Mouse (Mus musculus) forebrain, postnatal 0 days (tissue): ENCODE data around the gene 4930432M17Rik. TPM values are rescaled to one million over a fixed set of nuclear protein-coding genes. Genes with fewer than 3 reads are reported as not detected.
A peak's percentile ranks its signal among the peaks of the same experiment; 100 is the strongest.

Experiments used
- ATAC-seq: fragments of 200-750 bp; cut with Nextera tagmentation; 2 replicates; pipeline ENCODE4 v1.8.0; 2017; ENCODE audit warnings: mild to moderate bottlenecking, moderate library complexity
- DNase-seq: peaks from one replicate; pipeline ENCODE4 v3.0.0-alpha.2; 2015
- H3K27ac ChIP-seq: fragments of 300-500 bp; sonication (generic); 2 replicates; pipeline ENCODE4 v1.5.1; 2014; ENCODE audit warnings: low read depth, mild to moderate bottlenecking, antibody characterized with exemption, low read length, moderate library complexity, mixed read lengths
- H3K27me3 ChIP-seq: fragments of 300-500 bp; sonication (generic); 2 replicates; pipeline ENCODE4 v1.6.1; 2014; ENCODE audit warnings: mild to moderate bottlenecking, low read length, mixed read lengths; ENCODE audit not compliant: insufficient read depth
- H3K36me3 ChIP-seq: fragments of 300-500 bp; sonication (generic); 2 replicates; pipeline ENCODE4 v1.6.1; 2014; ENCODE audit warnings: mild to moderate bottlenecking, moderate library complexity; ENCODE audit not compliant: insufficient read depth
- H3K4me1 ChIP-seq: fragments of 300-500 bp; sonication (generic); 2 replicates; pipeline ENCODE4 v1.6.1; 2014; ENCODE audit warnings: antibody characterized with exemption; ENCODE audit not compliant: insufficient read depth
- H3K4me2 ChIP-seq: fragments of 300-500 bp; sonication (generic); 2 replicates; pipeline ENCODE4 v1.6.1; 2014; ENCODE audit warnings: low read depth, mild to moderate bottlenecking, moderate library complexity
- H3K4me3 ChIP-seq: fragments of 300-500 bp; sonication (generic); 2 replicates; pipeline ENCODE4 v1.5.1; 2014; ENCODE audit warnings: low read depth, low read length, mixed read lengths
- H3K9ac ChIP-seq: fragments of 300-500 bp; sonication (generic); 2 replicates; pipeline ENCODE4 v1.6.1; 2014; ENCODE audit warnings: mild to moderate bottlenecking
- H3K9me3 ChIP-seq: fragments of 300-500 bp; sonication (generic); 2 replicates; pipeline ENCODE4 v1.6.1; 2016; ENCODE audit warnings: low read length
- CTCF ChIP-seq: sonication (generic); IDR thresholded peaks from 2 replicates; pipeline ENCODE4 v1.5.1; 2016; ENCODE audit warnings: antibody characterized with exemption, control low read depth, low read depth
- WGBS: fragments of 180-500 bp; shearing (Covaris S2); extraction: QIAGEN DNeasy Blood & Tissue Kit; methylation state at CpG from one replicate; pipeline ENCODE4 v1.1.7; 2014; 5-methylcytosine and 5-hydroxymethylcytosine counted together
- polyA plus RNA-seq: library from polyadenylated mRNA; unstranded; fragments of >200 nt; fragmentation: Nextera tagmentation; extraction: Ambion mirVana; gene quantifications from 2 replicates; pipeline ENCODE4 v1.2.1, GENCODE M21; 2015
- total RNA-seq: library from RNA; depleted of rRNA; stranded (reverse); fragments of >200 nt; gene quantifications from 2 replicates; pipeline ENCODE4 v1.2.3, GENCODE M21; 2014

Gene 4930432M17Rik
- total and polyA plus RNA-seq, 2 experiments from 2014 or later: not detected

DNA sequence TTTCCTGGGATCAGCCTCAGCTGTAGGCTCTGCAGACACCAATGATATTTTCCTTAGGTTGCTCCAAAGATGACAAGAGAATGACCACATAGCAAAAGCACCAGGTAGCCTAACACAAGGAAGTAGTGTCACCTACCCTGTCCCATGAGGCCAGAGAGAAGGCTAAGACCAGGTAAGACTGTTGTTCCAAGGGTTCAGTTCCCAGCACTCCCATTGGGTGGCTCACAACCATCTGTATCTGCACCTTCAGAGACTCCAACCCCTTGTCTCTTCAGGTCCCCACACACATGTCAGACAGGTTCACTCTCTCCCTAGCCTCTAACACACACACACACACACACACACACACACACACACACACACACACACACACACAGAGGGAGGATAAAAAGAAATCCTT is 44.8 kb downstream of the 4930432M17Rik start:
- no peak overlapping the region for H3K4me2 ChIP-seq
- TF ChIP-seq CTCF: no peak
- no peaks in the 10 kb centered on the region for H3K9me3 ChIP-seq
- no peak overlapping the region for H3K9ac ChIP-seq
- DNase-seq (no peak), ATAC-seq (no peak)
- H3K27ac ChIP-seq: no peak overlapping the region; the same call in 1 of the 2 replicates
- H3K4me3 ChIP-seq: no peak overlapping the region
- no peaks in the 10 kb centered on the region for H3K36me3 ChIP-seq
- H3K4me1 ChIP-seq: no peaks in the 10 kb centered on the region
- no peaks in the 10 kb centered on the region for H3K27me3 ChIP-seq

DNA sequence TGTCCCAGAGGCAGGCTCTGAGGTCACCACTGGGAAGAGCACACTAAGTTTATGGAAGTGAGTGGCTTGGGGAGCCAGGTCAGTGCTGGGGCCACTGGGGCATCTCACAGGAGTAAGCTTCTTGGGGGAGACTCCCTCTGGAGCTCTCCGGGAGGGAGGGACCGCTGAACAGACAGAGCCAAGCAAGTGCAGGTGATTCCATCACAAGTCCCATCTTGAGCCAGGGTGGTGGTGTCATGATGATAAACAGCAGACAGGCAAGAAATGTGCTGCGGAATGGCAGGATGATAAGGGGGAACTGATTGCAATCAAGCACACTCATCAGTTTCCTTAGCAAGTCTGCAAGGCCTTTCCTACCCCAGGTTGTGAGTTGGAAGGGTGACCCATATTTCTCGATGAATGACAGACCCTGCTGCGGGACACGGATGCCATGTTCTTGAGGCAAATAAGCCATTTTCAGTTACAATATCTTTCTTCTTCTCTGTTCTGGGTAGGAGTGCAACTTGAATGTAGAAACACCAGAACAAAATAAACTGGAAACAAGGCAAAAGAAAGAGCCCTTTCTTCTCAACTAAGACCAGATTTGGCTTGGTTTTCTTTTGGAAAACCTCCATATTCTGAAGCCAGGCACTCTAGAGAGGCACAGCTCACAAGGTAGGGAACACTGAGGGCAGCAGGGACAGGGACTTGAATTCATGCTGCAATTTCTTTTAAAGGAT is 45.3 kb downstream of the 4930432M17Rik start:
- Histone ChIP-seq H3K4me1 (no peaks in the 10 kb centered on the region), H3K27me3 (no peaks in the 10 kb centered on the region), H3K36me3 (no peaks in the 10 kb centered on the region), H3K9me3 (no peaks in the 10 kb centered on the region), H3K4me3 (no peak overlapping the region), H3K27ac (no peak overlapping the region; the same call in 1 of the 2 replicates), H3K4me2 (no peak overlapping the region), H3K9ac (no peak overlapping the region)
- DNase-seq (peak; percentile 30), ATAC-seq (peak; percentile 60)
- no peak for TF ChIP-seq CTCF
- WGBS: 61% methylated on average over 6 of the region's 6 CpGs

DNA sequence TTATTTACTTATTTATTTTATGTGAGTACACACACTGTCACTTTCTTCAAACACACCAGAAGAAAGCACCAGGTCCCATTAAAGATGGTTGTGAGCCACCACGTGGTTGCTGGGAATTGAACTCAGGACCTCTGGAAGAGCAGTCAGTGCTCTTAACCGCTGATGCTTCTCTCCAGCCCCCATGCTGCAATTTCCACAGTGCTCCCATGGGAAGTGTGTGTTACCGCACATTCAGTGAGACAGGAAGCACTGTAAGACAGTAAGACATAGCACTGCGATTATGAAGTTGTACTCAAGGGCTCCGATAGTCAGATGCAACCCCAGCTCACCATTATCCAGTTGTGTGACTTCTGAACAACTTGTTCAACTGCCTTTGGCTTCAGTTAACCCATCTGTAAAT is 45.9 kb downstream of the 4930432M17Rik start:
- no peak for TF ChIP-seq CTCF
- no peak overlapping the region for H3K4me3 ChIP-seq
- H3K27ac ChIP-seq: no peak overlapping the region
- DNase-seq (no peak), ATAC-seq (no peak)
- 0 out of 2 replicates have a peak, but pooled peaks cover 5% of the 10 kb centered on the region for H3K4me1 ChIP-seq
- H3K27me3 ChIP-seq: no peaks in the 10 kb centered on the region
- H3K4me2 ChIP-seq: no peak overlapping the region
- WGBS: 86% methylated on average over 5 of the region's 5 CpGs
- H3K9me3 ChIP-seq: no peaks in the 10 kb centered on the region
- no peaks in the 10 kb centered on the region for H3K36me3 ChIP-seq
- H3K9ac ChIP-seq: no peak overlapping the region

DNA sequence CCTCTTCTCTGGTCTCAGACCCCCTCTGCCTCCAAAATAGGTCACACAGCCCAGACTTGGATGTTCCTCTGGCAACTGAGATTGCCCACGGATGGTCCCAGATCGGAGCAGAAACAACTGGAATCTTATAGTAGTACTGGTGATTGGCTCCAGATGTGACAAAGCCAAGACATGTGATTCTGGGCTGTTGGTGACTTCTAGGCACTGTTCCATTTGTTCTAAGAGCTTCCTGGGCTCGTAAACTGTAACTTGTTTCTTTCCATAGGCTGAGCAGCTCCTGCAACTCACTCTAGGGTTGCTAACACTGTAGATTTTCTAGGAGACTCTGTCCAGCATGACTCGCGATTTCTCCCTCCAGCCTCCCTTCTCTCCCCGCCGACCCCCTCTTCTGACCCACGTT is 48.1 kb downstream of the 4930432M17Rik start:
- Histone ChIP-seq H3K36me3 (no peaks in the 10 kb centered on the region), H3K27ac (no peak overlapping the region), H3K4me2 (no peak overlapping the region), H3K4me3 (no peak overlapping the region), H3K9ac (no peak overlapping the region), H3K4me1 (peaks cover 16% of the 10 kb centered on the region; the same call in 1 of the 2 replicates), H3K9me3 (no peaks in the 10 kb centered on the region), H3K27me3 (no peaks in the 10 kb centered on the region)
- no peak for TF ChIP-seq CTCF
- DNase-seq: no peak
- no peak for ATAC-seq
- WGBS: 90% methylated on average over 8 of the region's 8 CpGs

DNA sequence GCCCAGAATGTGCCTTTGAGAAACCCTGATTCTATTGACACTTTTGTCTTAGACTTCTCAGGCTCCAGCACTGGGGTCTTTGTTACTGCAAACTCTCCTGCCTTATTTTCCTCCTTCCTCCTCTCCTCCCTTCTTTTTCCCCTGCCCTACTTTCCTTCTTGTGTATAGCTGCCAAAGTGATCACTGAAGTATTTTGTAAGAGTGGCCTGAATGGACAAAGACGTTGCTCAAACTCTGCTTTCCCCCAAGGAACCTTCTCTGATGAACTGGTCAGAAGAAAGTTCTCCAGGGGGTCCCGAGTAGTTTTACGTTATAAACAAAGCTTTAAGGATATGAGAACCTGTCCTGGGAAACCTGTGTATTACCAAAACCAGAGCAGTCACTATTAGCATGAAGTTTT is 49.1 kb downstream of the 4930432M17Rik start:
- Histone ChIP-seq H3K4me2 (no peak overlapping the region), H3K4me3 (no peak overlapping the region), H3K4me1 (peaks cover 19% of the 10 kb centered on the region), H3K27ac (no peak overlapping the region), H3K9ac (no peak overlapping the region), H3K27me3 (no peaks in the 10 kb centered on the region), H3K36me3 (no peaks in the 10 kb centered on the region), H3K9me3 (no peaks in the 10 kb centered on the region)
- 63% methylated on average over 3 of the region's 3 CpGs for WGBS
- no peak for ATAC-seq
- no peak for DNase-seq
- no peak for TF ChIP-seq CTCF

DNA sequence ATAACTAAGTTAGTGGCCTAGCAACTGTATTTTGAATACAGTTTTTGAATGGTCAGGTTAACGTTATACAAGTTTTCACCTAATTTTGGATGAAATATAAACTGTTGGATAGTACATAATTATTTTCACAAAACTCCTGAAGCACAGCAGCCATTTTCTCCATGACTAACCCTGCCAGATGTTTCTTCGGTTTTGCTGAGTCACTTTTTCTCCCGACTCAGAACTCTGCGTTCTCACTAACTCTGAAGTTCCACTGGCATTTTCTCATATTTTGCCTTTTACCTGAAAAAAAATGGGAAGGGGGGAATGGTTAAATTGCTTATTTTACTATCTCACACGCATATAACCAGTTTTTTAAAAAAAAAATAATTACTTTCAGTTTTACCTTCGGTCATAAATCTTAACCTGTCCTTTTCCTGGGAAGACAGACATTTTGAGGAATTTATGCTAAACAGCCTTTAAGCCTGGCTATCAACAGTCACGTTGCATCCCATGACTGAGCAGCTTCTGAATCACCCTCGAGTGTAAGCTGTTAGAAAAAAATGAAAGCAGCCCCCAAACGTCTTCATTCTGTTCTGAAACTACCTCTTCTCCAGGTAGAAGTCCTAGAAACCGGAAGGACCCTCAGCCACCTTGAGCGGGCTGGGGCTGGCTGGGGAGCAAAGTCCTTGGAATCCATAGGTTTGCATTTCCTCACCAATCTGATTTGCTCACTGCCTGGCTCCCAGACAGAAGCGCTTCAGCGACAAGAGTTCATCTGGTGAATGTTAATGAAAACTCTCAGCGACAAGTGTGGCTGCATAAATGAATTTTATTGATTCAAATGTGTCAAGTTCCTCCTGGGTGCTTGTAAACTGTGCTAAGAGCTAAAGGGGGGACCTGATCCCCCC is 50.5 kb downstream of the 4930432M17Rik start:
- peaks cover 22% of the 10 kb centered on the region for H3K4me1 ChIP-seq
- no peaks in the 10 kb centered on the region for H3K36me3 ChIP-seq
- DNase-seq (peak; percentile 46), ATAC-seq (no peak)
- no peak overlapping the region for H3K9ac ChIP-seq
- no peaks in the 10 kb centered on the region for H3K27me3 ChIP-seq
- no peak overlapping the region for H3K27ac ChIP-seq
- H3K4me3 ChIP-seq: no peak overlapping the region
- no peak for TF ChIP-seq CTCF
- WGBS: 39% methylated on average over 14 of the region's 14 CpGs
- H3K9me3 ChIP-seq: no peaks in the 10 kb centered on the region
- peak overlapping the region; percentile 34; the same call in 1 of the 2 replicates for H3K4me2 ChIP-seq

DNA sequence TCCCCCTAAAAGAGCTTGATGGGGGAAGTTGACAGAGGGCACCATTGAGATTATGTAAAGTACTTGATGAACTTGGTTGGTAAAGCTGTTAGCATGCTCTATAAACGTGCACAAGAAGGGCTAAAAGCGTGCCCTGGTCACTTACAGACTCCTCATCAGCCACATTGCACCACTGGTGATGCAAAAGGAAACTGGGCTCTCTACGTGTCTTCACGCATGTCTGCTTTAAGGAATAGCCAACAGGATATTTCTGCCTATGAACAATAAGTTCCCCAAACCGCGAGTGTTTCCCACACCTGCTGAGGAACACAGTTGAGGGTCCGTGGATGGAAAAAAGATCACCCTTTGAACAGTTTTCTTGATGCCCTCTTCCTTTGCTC is 51.1 kb downstream of the 4930432M17Rik start:
- Histone ChIP-seq H3K4me2 (0 out of 2 replicates have a peak overlapping the region, but pooled peaks have one; percentile 34), H3K9ac (no peak overlapping the region), H3K27me3 (no peaks in the 10 kb centered on the region), H3K4me3 (no peak overlapping the region), H3K9me3 (no peaks in the 10 kb centered on the region), H3K36me3 (no peaks in the 10 kb centered on the region), H3K27ac (no peak overlapping the region), H3K4me1 (peaks cover 22% of the 10 kb centered on the region)
- TF ChIP-seq CTCF: no peak
- WGBS: 46% methylated on average over 7 of the region's 7 CpGs
- DNase-seq: no peak
- no peak for ATAC-seq
